Comparison of ENCODE assay signal across 10 mouse cellular contexts in the genomic region with DNA sequence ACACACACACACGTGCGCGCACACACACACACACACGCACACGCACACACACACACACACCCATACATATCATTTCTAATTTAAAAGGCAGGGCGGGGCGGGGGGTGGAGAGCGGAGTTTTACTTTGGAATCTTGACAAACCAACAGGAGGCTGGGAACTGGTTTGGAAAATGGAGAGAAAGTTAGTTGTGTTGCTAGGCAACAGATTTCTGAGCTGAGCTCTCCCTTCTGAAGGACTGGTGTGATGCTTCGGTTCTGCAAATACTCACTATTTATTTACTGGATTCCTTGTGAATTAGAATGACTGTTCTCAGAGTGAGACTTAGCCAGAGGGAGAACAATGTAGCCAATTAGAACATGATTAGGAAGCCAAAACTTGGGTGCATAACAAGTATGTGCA.
DNase-seq lines count a peak whose midpoint lies in the region; ATAC-seq lines count a peak whose summit lies in the region.
"Had no signal": no experiment of that assay in that cellular context is flagged by ENCODE, and none has a peak within 500 bp of the region (broad histone marks: within the 10 kb centered on the region; RNA-seq: fewer than 3 reads in every experiment).

No protein-coding gene starts in this region.

- H3K9ac ChIP-seq in midbrain, embryonic 14.5 days (replicated peaks; ENCODE audit: low read length), result no peak overlapping the region
- H3K9ac ChIP-seq: intestine, embryonic 15.5 days had no signal

- H3K4me1 ChIP-seq in midbrain, embryonic 14.5 days (ENCODE audit: control insufficient read depth, insufficient read depth, low read length), result peaks cover 16% of the 10 kb centered on the region
- H3K4me1 ChIP-seq: intestine, embryonic 15.5 days had no signal

- H3K36me3 ChIP-seq in midbrain, embryonic 14.5 days (ENCODE audit: control insufficient read depth, insufficient read depth, low read length), result no peaks in the 10 kb centered on the region
- H3K36me3 ChIP-seq: intestine, embryonic 15.5 days had no signal

- no peak overlapping the region for H3K4me2 ChIP-seq in midbrain, embryonic 14.5 days (ENCODE audit: low read length)
- H3K4me2 ChIP-seq: intestine, embryonic 15.5 days had no signal

- H3K4me3 ChIP-seq in midbrain, embryonic 14.5 days (replicated peaks; ENCODE audit: low read depth, low read length), result no peak overlapping the region
- H3K4me3 ChIP-seq: intestine, embryonic 15.5 days had no signal

- no peaks in the 10 kb centered on the region for H3K9me3 ChIP-seq in midbrain, embryonic 14.5 days (ENCODE audit: control insufficient read depth, low read length)
- H3K9me3 ChIP-seq: intestine, embryonic 15.5 days had no signal

- H3K27me3 ChIP-seq in midbrain, embryonic 14.5 days (ENCODE audit: control insufficient read depth, insufficient read depth, low read length), result no peaks in the 10 kb centered on the region
- H3K27me3 ChIP-seq: intestine, embryonic 15.5 days had no signal

- no peak overlapping the region for H3K27ac ChIP-seq in midbrain, embryonic 14.5 days (replicated peaks; ENCODE audit: low read depth, low read length)
- H3K27ac ChIP-seq: intestine, embryonic 15.5 days had no signal

- peak; percentile 47 for DNase-seq in embryo, embryonic 10.5 days (ENCODE audit: low spot score)
- no peak for DNase-seq in embryo, embryonic 9.5 days (ENCODE audit: extremely low spot score)
- peak; percentile 31 for DNase-seq in ZHBTc4 (ENCODE audit: low read depth, low spot score)
- peak; percentile 53 to 76 for DNase-seq in layer of hippocampus, adult 18-20 months (ENCODE audit: low spot score in 2 of 2)
- peak; percentile 74 for DNase-seq in midbrain, embryonic 14.5 days
- DNase-seq in thymus, postnatal 0 days (ENCODE audit: low spot score), result no peak
- DNase-seq in gastrocnemius, postnatal 10 days, result no peak
- DNase-seq: gastrocnemius, postnatal 36 days had no signal

- 40% methylated on average over 9 of the region's 9 CpGs for WGBS in midbrain, embryonic 14.5 days

- ATAC-seq in midbrain, embryonic 14.5 days (ENCODE audit: low FRiP score, low TSS enrichment), result no peak
- no peak for ATAC-seq in erythroblast, adult 5-6 weeks (replicated peaks; ENCODE audit: low FRiP score, poor library complexity, severe bottlenecking)
- ATAC-seq: intestine, embryonic 15.5 days had no signal

Comparison
In these comparisons a context has a peak if more than half of its experiments do, and no peak if none do; other contexts are left out.
1. DNase-seq: peak in embryo, embryonic 10.5 days (single experiment), ZHBTc4 (single experiment), layer of hippocampus, adult 18-20 months (2 of 2) and midbrain, embryonic 14.5 days (single experiment); none in embryo, embryonic 9.5 days (single experiment), thymus, postnatal 0 days (single experiment) and gastrocnemius, postnatal 10 days (single experiment).